Mouse (Mus musculus) spleen, adult 2 months (tissue): ENCODE results near the gene Agl. TPM values are rescaled to one million over a fixed set of nuclear protein-coding genes. Genes with fewer than 3 reads are reported as not detected.

Experiments used
- DNase-seq, 2 experiments: peaks; one replicate each; pipeline versions ENCODE4 v3.0.0 to v3.0.0-alpha.2; 2012 to 2021; ENCODE audit warnings: low spot score in 2 of 2, low read depth in 1 of 2
- H3K27ac ChIP-seq: fragments of 200-500 bp; 2 replicates; pipeline ENCODE4 v1.5.1; 2012; ENCODE audit warnings: low read length, inconsistent platforms; ENCODE audit not compliant: insufficient read depth
- H3K27me3 ChIP-seq: fragments of 200-500 bp; 2 replicates; pipeline ENCODE4 v1.6.1; 2012; ENCODE audit warnings: mild to moderate bottlenecking, moderate library complexity, low read length, inconsistent platforms; ENCODE audit not compliant: control insufficient read depth, insufficient read depth
- H3K36me3 ChIP-seq: fragments of 200-500 bp; 2 replicates; pipeline ENCODE4 v1.6.1; 2012; ENCODE audit warnings: mild to moderate bottlenecking, low read length, inconsistent platforms; ENCODE audit not compliant: control insufficient read depth, insufficient read depth
- H3K4me1 ChIP-seq: fragments of 200-500 bp; 2 replicates; pipeline ENCODE4 v1.6.1; 2011; ENCODE audit warnings: inconsistent platforms; ENCODE audit not compliant: control insufficient read depth, insufficient read depth, insufficient read length
- H3K4me3 ChIP-seq: fragments of 200-500 bp; 2 replicates; pipeline ENCODE4 v1.5.1; 2011; ENCODE audit warnings: mild to moderate bottlenecking, inconsistent platforms; ENCODE audit not compliant: insufficient read depth, insufficient read length; ENCODE audit errors: extremely low read depth
- CTCF ChIP-seq: fragments of 200-500 bp; IDR thresholded peaks from 2 replicates; pipeline ENCODE4 v1.5.1; 2011; ENCODE audit warnings: mild to moderate bottlenecking, inconsistent platforms; ENCODE audit not compliant: insufficient read depth, insufficient read length, insufficient replicate concordance; ENCODE audit errors: extremely low read depth
- POLR2A ChIP-seq: fragments of 200-500 bp; IDR thresholded peaks from 2 replicates; pipeline ENCODE4 v1.6.1; 2011; ENCODE audit warnings: low read depth, low read length, inconsistent platforms
- whole genome bisulfite sequencing: fragments of 180-500 bp; shearing (Covaris S2); methylation state at CpG from one replicate; pipeline ENCODE4 v1.1.7; 2018; 5-methylcytosine and 5-hydroxymethylcytosine counted together
- polyA plus RNA-seq: library from polyadenylated mRNA; depleted of rRNA; stranded (reverse); fragments of >200 nt; gene quantifications from 2 replicates; pipeline ENCODE4 v1.2.3, GENCODE M21; 2012

Gene Agl
- polyA plus RNA-seq, 1 experiment = 2.5 TPM

- no peak overlapping the region for H3K27ac ChIP-seq
- no peaks in the 10 kb centered on the region for H3K27me3 ChIP-seq
- TF ChIP-seq POLR2A = no peak
- no peak for TF ChIP-seq CTCF
- no peak for DNase-seq
- H3K36me3 ChIP-seq = no peaks in the 10 kb centered on the region
- H3K4me3 ChIP-seq = no peak overlapping the region
- no peaks in the 10 kb centered on the region for H3K4me1 ChIP-seq
- WGBS = 73% methylated on average over 10 of the region's 10 CpGs
Observed at GRCm38 (mm10) chr3:116723496-116724481, 84.2 kb downstream of the Agl start.

DNA sequence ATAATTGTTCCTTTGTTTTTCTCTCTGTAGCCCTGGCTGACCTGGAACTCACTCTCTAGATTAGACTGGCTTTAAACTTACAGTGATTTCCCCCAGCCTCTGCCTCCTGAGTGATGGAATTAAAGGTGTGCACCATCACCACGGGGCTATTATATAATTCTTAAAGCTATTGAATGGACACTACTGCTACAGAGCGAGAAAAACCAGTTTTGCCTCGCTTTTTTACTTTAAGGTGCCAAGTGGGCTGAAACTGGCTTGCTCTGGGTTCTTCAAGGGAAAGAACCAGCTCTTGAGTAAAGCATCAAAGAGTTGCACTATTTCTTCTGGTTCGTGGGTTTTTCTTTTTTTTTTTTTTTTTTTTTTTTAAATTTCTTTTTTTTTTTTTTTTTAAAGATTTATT is 85.0 kb downstream of the Agl start:
- H3K27ac ChIP-seq = no peak overlapping the region
- no peaks in the 10 kb centered on the region for H3K4me1 ChIP-seq
- WGBS = 72% methylated on average over 4 of the region's 4 CpGs
- no peaks in the 10 kb centered on the region for H3K36me3 ChIP-seq
- H3K27me3 ChIP-seq = no peaks in the 10 kb centered on the region
- DNase-seq = no peak
- TF ChIP-seq POLR2A (no peak), CTCF (no peak)
- no peak overlapping the region for H3K4me3 ChIP-seq

GRCm38 (mm10) chr3:116718951-116719350 is 89.0 kb downstream of the Agl start:
- H3K4me1 ChIP-seq = no peaks in the 10 kb centered on the region
- no peak overlapping the region for H3K4me3 ChIP-seq
- WGBS = 76% methylated on average over 3 of the region's 3 CpGs
- H3K36me3 ChIP-seq = no peaks in the 10 kb centered on the region
- H3K27ac ChIP-seq = no peak overlapping the region
- no peak for TF ChIP-seq POLR2A
- no peak for TF ChIP-seq CTCF
- H3K27me3 ChIP-seq = no peaks in the 10 kb centered on the region
- no peak for DNase-seq

- WGBS = 36% methylated on average over 5 of the region's 5 CpGs
- peaks cover 7% of the 10 kb centered on the region for H3K4me1 ChIP-seq
- TF ChIP-seq CTCF (no peak), POLR2A (no peak)
- no peak overlapping the region for H3K4me3 ChIP-seq
- no peaks in the 10 kb centered on the region for H3K27me3 ChIP-seq
- no peak for DNase-seq
- no peaks in the 10 kb centered on the region for H3K36me3 ChIP-seq
- H3K27ac ChIP-seq = no peak overlapping the region
Observed at GRCm38 (mm10) chr3:116713031-116713430, 94.9 kb downstream of the Agl start.

- H3K27ac ChIP-seq = peak within 1 kb of the TSS; percentile 53; the same call in 1 of the 2 replicates
- WGBS = 5% methylated on average over 8 of the region's 8 CpGs
- TF ChIP-seq CTCF = no peak
- TF ChIP-seq POLR2A = no peak
- no peak for DNase-seq
- peaks cover 7% of the 10 kb centered on the region for H3K4me1 ChIP-seq
- peak within 1 kb of the TSS; percentile 98 for H3K4me3 ChIP-seq
- H3K27me3 ChIP-seq = no peaks in the 10 kb centered on the region
- no peaks in the 10 kb centered on the region for H3K36me3 ChIP-seq
Observed at GRCm38 (mm10) chr3:116712436-116712881, 95.5 kb downstream of the Agl start, which contains the start of gene Slc35a3. Gene Slc35a3, minus strand, starts transcription at chr3:116712831.

DNA sequence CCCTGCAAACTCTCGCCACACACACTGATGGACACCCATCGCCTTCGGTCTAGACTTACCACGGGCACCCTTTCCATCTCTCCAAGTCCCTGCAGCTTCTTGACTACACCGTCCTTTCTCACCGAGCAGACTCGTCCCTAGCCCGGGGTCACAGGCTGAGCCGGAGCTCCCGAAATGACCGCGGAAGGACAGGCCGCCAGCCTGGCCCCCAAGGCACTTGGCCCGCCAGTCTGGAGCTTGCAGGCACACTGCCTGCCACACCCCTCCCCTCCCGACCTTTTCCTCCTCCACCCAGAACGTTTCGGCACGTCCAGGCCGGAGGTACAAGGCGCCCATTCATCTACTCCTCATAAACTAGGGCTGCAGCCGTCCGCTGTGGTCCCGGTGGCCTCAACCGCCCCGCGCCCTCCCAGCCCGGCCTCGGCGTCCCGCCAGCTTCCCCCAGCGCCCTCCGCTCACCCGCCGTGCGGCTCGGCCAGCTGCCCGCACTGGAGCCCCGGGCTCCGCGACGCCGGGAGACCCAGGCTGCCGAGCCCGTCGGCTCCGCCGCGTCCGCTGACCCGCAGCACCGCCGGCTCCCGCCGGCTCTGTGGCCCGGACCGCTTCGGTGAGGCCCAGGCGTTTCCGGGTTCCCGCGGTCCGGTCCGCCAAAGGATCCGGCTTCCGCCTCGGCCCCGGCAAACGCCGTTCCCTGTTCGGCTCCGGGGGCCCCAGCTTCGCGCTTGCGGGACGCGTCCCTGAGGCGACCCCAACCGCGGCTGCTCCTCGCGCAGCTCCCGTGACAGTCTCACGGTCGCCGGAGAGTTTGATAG is 96.1 kb downstream of the Agl start:
- H3K4me1 ChIP-seq = peaks cover 7% of the 10 kb centered on the region
- H3K27me3 ChIP-seq = no peaks in the 10 kb centered on the region
- H3K27ac ChIP-seq = peak overlapping the region; percentile 53; the same call in 1 of the 2 replicates
- DNase-seq = peak; percentile 29 to 62
- H3K4me3 ChIP-seq = peak overlapping the region; percentile 98
- H3K36me3 ChIP-seq = peaks cover 1% of the 10 kb centered on the region; the same call in 1 of the 2 replicates
- TF ChIP-seq POLR2A (peak; percentile 33; the same call in 1 of the 2 replicates), CTCF (no peak)
- WGBS = under 1% methylated on average over 83 of the region's 85 CpGs
